Mouse (Mus musculus) gastrocnemius, adult 8-10 months (tissue): ENCODE measurements around the gene Snx10. TPM values are rescaled to one million over a fixed set of nuclear protein-coding genes. Genes with fewer than 3 reads are reported as not detected.
"Not testable (repeated sequence)": the region's sequence is repeated elsewhere in the genome, so short reads cannot be mapped to it uniquely, and the experiment has no call there.

Experiments
- DNase-seq, 2 experiments: peaks; one replicate each; pipeline ENCODE4 v3.0.0; 2022; ENCODE audit warnings: low spot score in 2 of 2
- total RNA-seq, 4 experiments: library from RNA; stranded (reverse); gene quantifications; 2 replicates each; pipeline ENCODE4 v1.2.4; 2022

The Snx10 gene
- 10 to 100 TPM in 1 of 4 experiments, 1 to 10 TPM in 3; 6.1 to 11.6 (median 7.5) TPM for total RNA-seq

GRCm38 (mm10) chr6:51523807-51524320 is at the start of gene Snx10:
Gene Snx10, plus strand, starts transcription at chr6:51523901.
- peak; percentile 45 to 68 for DNase-seq

DNA sequence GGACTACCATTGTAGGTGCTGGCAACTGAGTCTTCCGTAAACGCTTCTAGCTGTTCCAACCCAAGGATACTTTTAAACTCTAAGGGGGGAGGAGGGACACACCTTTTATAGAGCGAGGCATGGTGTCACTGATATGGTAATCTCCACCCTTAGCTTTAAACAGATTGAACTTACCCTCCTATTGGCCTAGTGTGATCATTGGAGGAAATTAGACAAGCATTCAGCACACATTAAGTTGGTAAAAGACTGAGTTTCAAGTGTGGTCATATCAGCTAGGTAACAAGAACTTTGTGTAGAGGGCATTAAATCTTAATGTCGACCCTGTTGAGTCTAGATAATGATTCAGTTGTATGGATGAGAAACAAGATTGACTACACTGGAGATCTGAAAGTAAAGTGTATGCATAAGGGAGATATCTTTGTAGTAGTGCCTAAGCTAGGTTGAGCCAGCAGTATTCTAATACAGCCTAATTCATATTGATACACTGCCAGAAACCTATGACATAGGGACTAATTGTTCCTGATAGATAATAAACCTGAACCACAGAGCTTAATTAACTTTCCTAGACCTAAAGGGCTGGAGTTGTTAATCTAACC is 44.5 kb upstream of the Snx10 start:
- DNase-seq, result no peak

GRCm38 (mm10) chr6:51481548-51481947 is 42.2 kb upstream of the Snx10 start:
- DNase-seq, result no peak

DNA sequence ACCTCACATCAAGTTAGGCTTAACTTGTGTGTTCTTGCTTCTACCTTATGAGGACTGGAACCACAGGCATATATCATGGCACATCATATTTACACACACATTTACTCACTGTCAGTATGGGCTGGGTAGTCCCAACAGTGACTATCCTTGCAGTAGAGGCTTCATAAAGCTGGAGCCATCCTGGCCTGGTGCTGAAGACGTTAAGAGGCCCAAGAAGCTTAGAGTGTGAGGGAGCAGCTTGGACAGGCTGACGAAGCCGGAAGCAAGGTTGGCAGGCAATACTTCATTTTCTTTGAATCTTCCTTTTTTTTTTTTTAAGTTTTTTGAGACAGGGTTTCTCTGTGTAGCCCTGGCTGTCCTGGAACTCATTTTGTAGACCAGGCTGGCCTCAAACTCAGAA is 39.8 kb upstream of the Snx10 start:
- DNase-seq, result no peak

GRCm38 (mm10) chr6:51484556-51484955 is 39.1 kb upstream of the Snx10 start:
- not testable (repeated sequence) for DNase-seq

DNA sequence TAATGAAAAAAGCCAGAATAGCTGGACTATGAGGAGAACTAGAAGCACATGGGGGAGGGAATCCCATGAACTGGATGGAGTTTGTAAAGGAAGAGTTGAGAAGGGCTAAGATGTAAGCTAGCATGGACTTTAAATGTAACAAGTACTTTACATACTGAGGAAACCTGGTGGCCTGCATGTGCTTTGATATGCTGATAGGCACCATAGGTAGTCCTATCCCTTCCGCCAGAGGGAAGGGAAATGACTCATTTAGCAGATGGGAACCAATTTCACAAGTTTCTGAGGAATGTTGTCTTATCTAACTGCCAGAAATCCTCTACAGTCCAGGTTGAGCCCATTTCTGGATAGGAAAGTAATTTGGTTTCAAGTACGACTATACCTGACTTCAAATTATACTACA is 38.1 kb upstream of the Snx10 start:
- no peak for DNase-seq

GRCm38 (mm10) chr6:51486076-51486710 is 37.5 kb upstream of the Snx10 start:
- no peak for DNase-seq

- no peak for DNase-seq
Observed at GRCm38 (mm10) chr6:51486731-51487130, 37.0 kb upstream of the Snx10 start.

DNA sequence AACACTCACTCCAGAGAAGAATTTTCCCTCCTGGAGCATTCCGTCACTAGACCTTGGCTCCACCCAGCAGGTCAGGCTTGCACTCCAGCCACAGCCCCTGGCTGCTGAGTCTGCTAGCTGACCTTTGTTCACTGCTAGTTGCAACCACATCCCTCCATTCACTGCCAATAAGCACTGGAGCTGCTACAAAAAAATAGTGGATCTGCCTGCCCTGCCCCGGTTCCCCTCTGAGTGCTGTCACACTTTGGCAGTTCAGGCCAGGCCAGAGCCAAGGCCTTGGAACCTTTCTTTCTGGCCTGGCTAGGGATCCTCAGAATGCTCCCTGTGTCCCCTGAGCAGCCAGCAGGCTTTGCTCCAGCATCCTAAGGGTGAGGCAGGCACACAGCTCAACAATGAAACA is 33.9 kb upstream of the Snx10 start:
- peak; percentile 68 to 84 for DNase-seq

- DNase-seq, result no peak
Observed at GRCm38 (mm10) chr6:51497321-51498111, 26.2 kb upstream of the Snx10 start.

DNA sequence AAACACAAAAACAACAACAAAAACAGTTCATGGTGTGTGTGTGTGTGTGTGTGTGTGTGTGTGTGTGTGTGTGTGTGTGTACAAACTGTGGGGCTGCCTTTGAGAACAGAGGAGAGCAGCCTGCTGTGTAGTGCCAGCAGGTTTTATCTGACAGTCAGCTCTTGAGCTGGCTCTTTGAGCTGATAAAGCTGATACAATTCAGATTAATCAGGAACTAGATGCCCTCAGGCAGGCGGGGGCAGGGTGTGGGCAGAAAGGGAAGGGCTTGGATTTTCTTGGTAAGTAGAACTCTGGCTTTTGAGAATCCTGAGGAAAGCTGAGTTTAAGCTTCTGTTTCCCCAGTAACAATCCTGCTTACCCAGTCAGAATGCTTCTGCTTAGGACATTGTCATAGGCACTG is 18.0 kb upstream of the Snx10 start:
- DNase-seq, result no peak

DNA sequence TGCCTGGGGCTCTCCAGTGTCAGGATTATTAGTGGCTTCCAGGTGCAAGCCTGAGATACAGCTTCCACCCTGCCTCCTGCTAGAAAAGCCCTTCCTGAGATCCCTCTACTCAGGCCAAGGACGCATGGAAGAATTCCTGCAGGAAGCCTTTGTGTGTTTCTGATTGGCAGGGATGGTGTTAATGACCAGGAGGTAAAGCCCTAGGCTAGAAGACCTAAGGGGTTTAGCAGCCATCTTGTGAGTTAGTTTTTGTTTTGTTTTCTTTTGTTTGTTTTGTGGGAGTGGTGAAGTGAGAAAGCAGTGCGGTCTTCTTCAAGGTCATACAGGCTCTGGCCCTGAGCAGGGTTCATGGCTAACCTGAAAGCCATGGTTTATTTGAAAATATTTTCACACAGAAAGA is 16.1 kb upstream of the Snx10 start:
- DNase-seq, result no peak

DNA sequence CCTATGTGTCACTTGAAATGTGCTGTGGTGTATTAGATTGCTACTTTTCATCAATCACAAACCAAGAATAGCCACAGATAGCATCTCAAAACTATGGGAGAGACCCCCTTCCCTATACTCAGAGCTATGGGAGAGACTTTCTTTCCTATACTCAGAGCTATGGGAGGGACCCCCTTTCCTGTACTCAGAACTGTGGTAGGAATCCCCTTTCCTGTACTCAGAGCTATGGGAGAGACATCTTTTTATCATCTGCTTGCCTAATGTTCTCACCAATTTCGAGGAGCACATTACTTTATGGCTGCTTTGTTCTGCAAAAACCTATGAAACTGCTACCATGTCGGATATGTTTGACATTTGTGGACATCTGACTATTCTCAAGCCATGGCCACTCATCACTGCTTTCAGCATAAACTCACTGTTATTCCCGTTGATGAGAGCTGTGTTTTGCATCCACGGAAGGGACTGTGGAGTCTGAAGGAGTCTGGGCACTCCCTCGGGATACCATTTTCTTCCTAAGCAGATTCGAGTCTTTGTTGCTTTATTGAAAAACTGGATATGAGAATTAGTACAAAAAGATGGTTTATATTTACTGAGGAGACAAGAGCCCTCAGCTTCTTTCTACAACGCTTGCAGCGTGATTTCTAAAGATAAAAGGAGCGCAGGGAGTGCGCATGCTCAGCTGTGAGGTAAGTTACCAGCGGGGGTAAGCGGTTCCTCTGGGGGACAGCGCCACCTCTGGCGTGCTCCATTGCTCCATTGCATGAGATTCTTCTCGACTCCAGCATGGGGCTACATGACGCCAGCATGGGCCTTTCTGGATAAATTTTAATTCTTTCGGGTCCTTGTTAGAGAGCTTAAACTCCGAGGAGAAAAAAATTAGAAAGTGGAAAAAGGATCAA is 14.7 kb upstream of the Snx10 start:
- DNase-seq, result peak; percentile 57

- peak; percentile 11 for DNase-seq
Observed at GRCm38 (mm10) chr6:51510094-51510493, 13.6 kb upstream of the Snx10 start.

DNA sequence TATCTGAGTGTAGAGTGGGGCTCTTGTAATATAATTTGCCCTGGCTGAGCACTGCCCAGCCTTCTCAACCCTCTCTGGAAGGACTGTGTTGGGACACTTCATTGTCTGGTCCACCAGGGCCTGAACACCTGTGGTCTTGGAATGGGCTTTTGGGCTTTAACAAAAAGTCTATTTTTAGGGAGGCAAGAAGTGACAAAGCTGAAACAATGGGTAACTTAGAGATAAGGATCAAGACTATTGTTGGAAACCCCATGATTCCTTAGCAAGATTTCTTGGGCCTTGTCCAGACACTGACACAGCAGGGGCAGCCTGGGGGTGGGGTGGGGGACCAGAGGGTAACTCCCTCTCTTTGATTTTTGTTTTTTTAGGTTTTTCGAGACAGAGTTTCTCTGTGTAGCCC is 12.8 kb upstream of the Snx10 start:
- no peak for DNase-seq

- no peak for DNase-seq
Observed at GRCm38 (mm10) chr6:51513745-51514144, 10.0 kb upstream of the Snx10 start.

DNA sequence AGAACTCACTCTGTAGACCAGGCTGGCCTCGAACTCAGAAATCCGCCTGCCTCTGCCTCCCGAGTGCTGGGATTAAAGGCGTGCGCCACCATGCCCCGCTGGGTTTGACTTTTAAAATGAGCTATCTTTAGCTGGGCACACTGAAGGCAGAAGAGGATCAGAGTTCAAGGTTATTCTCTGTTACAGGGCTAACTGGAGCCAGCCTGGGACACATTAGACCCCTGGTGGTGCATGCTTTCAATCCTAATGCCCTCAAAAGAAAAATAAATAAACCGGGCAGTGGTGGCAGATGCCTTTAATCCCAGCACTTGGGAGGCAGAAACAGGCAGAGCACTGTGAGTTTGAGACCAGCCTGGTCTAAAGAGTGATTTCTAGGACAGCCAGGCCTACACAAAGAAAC is 8.8 kb upstream of the Snx10 start:
- no peak for DNase-seq

DNA sequence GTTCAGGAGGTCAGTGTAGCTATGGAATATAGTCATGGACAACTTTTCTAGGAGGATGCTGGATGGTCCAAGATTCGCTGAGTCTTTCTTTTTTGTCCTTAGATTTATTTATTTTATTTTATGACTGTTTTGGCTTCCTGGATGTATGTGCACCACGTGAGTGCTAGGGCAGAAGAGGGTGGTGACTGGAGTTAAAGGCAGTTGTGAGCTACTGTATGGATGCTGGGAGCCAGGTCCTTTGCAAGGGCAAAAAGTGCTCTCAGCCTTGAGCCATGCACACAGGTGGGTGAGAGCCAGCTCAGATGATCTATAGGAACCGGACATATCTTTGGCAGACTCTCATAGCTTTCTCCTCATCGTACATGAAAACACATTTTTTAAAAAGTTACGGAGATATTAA is 391 bp upstream of the Snx10 start:
- no peak for DNase-seq

- DNase-seq, result no peak
Observed at GRCm38 (mm10) chr6:51524321-51524931, 725 bp downstream of the Snx10 start.

- DNase-seq, result no peak
Observed at GRCm38 (mm10) chr6:51525001-51525400, 1.3 kb downstream of the Snx10 start.

DNA sequence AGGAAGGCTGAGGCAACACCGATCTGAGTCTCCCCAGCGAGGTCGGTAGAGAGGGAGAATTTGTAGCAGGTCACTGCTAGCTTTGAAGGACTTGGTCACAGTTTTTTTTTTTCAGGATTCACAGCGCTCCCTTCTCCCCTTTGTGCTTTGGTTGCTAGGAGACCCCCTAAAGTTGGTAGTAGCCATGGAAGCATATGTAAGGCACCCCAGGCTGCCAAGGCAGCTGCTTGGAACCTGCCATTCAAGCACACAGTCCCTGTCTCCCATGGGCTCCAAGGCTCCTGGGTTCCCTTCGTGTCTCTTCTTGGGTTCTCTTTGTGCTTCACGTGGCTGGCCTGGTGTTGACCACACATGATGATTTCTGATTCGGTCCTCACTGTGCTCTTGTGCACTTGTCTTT is 5.8 kb downstream of the Snx10 start:
- DNase-seq, result no peak
